Mouse (Mus musculus): ENCODE measurements around the gene Gm17079.
A peak's percentile ranks its signal among the peaks of the same experiment; 100 is the strongest.
"Not testable (repeated sequence)": the region's sequence is repeated elsewhere in the genome, so short reads cannot be mapped to it uniquely, and the experiment has no call there.

Gene Gm17079

DNA sequence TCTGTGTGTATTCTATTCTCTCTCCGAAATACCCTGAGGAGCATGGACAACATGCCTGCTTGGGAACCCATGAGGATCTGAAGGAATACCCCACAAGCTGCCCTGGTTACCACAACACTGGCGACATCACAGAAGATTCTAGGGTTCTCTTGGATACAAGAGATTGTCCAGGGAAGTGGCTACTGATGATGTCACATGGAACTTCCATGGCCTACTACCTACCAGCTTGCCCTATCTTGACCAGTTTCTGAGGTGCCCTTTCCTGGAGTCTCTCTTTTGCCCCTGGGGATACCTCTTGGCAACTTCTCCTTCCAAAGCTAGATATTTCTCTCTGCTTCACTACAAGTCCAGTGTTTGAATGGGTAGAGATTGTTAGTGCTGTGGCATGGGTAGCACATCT lies at the start of gene Gm17079:
Gm17079 (minus strand) TSS at position 101 of the 400 bp plus-strand sequence.
- DNase-seq (ENCODE audit: low spot score in 2 of 2), result not testable (repeated sequence)

DNA sequence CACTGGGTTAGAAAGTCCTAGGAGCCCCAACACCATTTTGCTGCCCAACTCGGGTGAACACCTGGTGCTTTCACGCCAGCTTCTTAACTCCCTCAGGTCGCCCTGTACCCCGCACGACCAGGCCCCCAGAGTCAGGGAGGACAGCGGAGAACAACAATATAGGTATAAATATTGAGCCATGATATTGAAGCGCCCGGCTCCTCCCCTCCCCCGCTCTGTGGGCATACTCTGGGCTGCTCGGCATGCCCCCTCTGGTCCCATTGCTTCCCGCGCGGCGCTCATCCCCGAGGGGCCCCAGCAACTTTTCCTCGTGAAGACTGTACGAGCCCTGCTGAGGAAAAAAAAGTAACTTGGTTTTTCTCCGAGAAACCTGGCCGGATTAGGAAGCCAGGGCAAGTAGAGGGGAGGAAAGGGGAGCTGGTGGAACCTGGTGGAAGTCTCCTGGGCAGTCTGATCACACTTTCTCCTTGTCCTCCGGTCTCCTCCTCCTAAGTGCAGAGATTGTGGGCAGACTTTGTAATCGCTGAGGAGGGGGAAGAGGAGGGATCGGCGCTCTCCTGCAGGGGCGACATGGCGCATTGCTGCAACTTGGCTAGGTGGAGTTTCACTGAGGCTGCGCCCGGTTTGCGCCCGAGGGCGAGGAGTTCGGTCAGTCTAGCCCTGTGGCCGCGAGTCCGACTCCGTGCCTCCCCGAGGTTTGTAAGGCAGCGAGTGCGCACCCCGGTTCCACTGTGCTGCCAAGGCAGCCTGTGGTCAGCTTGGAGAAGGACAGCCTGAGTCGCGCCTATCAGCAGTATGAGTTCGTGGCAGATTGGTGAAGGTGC lies 45.3 kb upstream of the Gm17079 start:
- DNase-seq (ENCODE audit: low spot score in 2 of 2), result no peak

DNA sequence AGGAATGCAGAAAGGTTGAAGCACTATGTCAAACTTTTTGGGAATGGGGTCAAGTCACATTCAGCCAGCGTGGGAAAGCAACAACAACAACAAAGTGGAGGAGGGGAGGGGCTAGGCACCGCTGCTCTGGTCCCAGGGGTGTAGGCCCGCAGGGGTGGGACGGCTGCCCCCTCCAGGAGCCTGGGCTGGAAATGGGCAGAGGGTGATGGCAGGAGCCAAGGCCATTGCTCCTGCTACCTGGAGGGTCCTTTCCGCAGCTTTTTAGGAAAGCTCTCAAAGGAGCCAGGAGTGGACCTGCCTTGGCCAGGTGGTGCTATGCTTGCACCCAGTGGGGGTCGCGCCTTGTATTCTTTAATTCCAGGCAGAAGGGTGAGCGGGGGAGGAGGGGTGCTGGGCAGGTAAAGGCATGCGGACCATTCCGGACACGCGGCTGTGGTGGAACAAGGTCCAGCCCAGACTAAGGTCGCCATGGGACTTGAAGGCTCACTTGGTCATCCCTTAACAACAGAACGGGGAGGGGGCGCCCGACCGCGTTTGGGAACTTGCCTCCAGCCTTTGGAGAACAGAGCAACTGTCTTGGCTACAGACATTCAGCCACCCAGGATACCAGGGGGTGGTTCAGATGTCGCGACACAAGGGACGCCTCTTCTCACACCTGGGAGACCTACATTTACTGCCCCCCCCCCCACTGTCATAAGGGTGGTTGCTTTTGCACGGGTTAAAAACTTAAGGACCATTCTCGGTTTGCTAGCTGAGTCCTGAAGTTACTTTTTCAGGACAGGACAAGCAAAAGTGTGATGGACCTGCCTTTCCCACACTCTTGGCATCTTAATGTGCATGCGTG lies 44.1 kb upstream of the Gm17079 start:
- peak in 1 of 2 experiments; percentile 8 for DNase-seq (ENCODE audit: low spot score in 2 of 2)

DNA sequence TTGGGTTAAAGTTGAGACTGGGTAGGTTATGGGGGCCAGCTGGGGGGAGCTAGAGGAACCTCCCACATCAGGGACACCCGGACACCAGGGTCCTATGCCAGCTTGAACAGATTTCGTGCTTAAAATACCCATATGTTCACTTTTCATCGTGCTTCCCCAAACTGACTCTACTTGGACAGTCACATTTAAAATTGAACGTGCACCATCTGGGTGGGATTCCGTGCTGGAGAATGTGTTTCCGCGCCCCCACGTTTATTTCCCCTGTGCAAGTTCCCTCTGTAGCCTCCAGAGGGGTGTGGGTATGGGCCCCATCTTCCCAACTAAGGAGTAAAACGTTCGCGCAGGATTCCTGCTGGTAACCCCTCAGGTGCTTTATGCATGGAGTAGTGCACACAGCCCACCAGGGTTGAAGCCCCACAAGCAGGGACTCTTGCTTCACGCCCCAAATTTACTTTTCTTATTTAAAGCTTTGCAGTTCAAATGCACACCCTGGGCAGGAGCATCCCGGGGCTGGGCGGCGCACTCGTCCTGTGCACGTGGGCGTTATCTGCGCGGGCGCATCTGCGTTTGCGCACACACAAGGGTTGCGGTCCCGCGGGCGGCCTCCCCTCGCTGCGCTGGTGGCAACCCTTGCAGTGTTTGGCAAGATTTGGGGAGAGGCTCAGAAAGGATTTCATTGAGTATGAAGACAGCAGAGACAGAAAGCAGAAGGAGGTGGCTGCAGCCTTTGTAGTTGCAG lies 43.3 kb upstream of the Gm17079 start:
- DNase-seq (ENCODE audit: low spot score in 2 of 2), result no peak

DNA sequence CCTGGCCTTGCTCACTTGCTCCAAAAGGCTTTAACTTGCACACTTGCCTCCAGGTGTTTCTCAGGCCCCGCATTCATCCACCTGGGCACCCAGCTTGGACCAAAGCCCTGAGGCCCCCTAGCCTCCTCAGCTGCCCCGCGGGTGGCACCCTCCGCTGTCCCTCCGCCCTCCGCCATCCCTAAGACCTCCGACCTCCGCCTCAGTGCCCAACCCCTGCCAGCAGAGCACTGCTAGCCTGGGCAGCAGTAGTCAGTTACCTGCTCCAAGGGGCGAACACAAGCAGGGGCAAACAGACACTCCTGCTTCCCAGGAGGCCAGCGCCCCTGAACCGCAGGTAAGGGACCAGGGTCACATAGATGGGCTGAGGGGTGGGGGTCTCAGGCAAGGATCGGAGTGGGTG lies 42.7 kb upstream of the Gm17079 start:
- DNase-seq (ENCODE audit: low spot score in 2 of 2), result no peak

DNA sequence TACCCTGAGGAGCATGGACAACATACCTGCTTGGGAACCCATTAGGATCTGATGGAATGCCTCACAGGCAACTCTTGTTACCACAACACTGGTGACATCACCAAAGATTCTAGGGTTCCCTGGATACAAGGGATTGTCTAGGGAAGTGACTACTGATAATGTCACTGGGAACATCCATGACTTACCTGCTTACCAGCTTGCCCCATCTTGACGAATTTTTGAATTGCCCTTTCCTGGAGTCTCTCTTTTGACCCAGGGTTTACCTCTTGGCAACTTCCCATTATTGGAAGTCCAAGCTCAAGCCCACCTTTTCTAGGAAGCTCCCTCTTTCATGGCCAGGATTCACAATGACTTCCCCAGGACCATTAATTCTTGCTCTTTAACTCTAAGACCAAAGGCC lies 21.8 kb upstream of the Gm17079 start, which contains the start of gene Gm5800:
Gm5800 (minus strand) TSS at position 101 of the 400 bp plus-strand sequence.
- no peak for DNase-seq (ENCODE audit: low spot score in 2 of 2)

DNA sequence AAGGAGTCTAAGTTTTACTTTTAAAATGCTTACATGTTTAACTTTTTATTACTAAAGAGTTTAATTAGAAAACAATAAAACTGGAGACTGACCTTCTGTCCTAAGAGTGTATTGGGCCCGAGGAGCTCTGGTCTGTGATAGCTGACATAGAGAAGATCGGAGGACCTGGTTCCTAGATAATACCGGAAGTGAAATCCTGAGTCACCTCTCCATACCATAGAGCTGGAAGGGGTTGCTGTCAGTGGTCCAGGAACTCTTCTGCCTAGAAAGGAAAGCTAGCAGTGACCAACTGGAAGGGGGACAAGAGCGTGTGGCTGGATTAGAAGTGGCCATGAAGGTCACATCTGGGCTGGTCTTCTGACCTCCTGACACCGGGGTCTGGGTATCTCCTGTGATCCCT lies 18.0 kb downstream of the Gm17079 start:
- no peak for DNase-seq (ENCODE audit: low spot score in 2 of 2)

Measured in spleen, postnatal 10 days (tissue).